Mouse (Mus musculus) kidney, adult 2 months (tissue): ENCODE measurements at regions not wholly inside any gene's neighbourhood (a gene's known extent, or its start where the extent isn't known, plus 50 kb on each side); places are given as distances from the start of the nearest gene placed in this dataset.

Experiments
- DNase-seq: peaks from one replicate; pipeline ENCODE4 v3.0.0; 2021
- H3K27ac ChIP-seq: fragments of 200-500 bp; 2 replicates; pipeline ENCODE4 v1.5.1; 2012; ENCODE audit warnings: low read depth, low read length, control low read depth, inconsistent platforms; ENCODE audit not compliant: insufficient read depth
- H3K27me3 ChIP-seq: fragments of 200-500 bp; replicated peaks from 2 replicates; pipeline ENCODE4 v1.6.1; 2012; ENCODE audit warnings: mild to moderate bottlenecking, moderate library complexity, low read length, inconsistent platforms; ENCODE audit not compliant: control insufficient read depth, insufficient read depth
- H3K36me3 ChIP-seq: fragments of 200-500 bp; 2 replicates; pipeline ENCODE4 v1.6.1; 2012; ENCODE audit warnings: mild to moderate bottlenecking, moderate library complexity, low read length, inconsistent platforms; ENCODE audit not compliant: control insufficient read depth, insufficient read depth
- H3K4me1 ChIP-seq: fragments of 200-500 bp; 2 replicates; pipeline ENCODE4 v1.6.1; 2011; ENCODE audit warnings: low read length; ENCODE audit not compliant: control insufficient read depth, insufficient read depth
- H3K4me3 ChIP-seq: fragments of 200-500 bp; 2 replicates; pipeline ENCODE4 v1.5.1; 2011; ENCODE audit warnings: mild to moderate bottlenecking, low read depth, low read length, control low read depth; ENCODE audit not compliant: insufficient read depth
- CTCF ChIP-seq: fragments of 200-500 bp; conservative IDR thresholded peaks from 2 replicates; pipeline ENCODE4 v1.5.1; 2011; ENCODE audit warnings: low read depth, mild to moderate bottlenecking, control low read depth, low read length, moderate library complexity, mixed read lengths; ENCODE audit not compliant: insufficient read depth, insufficient read length
- POLR2A ChIP-seq: fragments of 200-500 bp; IDR thresholded peaks from one replicate; pipeline ENCODE4 v1.6.1; 2011; ENCODE audit warnings: low read depth, low read length, control low read depth
- WGBS: fragments of 180-500 bp; shearing (Covaris S2); methylation state at CpG from one replicate; pipeline ENCODE4 v1.1.7; 2018; 5-methylcytosine and 5-hydroxymethylcytosine counted together

DNA sequence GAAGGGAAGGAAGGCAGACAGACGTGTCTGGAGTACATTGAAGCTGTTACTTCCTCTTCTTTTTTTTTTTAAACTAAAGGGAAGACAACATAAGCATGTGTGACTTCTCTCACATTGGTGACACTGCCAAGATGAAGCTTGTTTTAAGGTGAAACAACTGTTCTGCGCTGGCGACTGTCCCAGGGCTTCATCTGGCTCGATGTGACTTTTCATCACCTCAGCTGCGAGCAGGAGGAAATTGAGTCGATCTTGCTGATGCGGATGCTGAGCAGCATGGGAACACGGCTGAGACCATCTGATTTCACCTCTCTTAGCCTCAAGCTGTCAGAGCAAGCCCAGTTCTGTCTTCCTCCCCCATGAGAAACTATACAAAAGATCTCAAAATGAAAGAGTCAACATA is 363.1 kb upstream of the Cdh5 start:
- no peak for TF ChIP-seq POLR2A
- no peak for TF ChIP-seq CTCF
- Histone ChIP-seq H3K4me3 (no peak overlapping the region), H3K4me1 (no peaks in the 10 kb centered on the region), H3K27me3 (no peaks in the 10 kb centered on the region), H3K36me3 (no peaks in the 10 kb centered on the region), H3K27ac (no peak overlapping the region)
- peak; percentile 11 for DNase-seq
- 49% methylated on average over 8 of the region's 8 CpGs for WGBS

DNA sequence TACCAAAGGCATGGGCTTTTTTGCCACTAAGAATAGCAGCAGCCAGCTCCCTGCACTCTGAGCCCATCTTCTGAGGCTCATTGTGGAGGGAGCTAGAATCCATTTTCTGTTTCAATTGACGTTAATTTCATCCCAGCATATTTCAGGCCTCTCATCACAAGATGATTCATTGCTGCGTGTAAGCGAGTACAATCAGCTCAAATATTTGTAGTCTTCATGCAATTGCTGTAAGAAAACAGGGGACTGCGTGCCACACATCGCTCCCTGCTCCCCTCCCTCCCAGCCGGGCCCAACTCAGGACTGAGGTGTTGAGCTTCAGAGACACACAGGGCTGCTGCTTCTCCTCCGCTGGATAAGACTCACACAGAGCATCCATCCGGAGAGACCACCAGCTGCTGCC is 360.0 kb upstream of the Cdh5 start:
- Histone ChIP-seq H3K4me1 (no peaks in the 10 kb centered on the region), H3K27ac (no peak overlapping the region), H3K4me3 (no peak overlapping the region), H3K27me3 (no peaks in the 10 kb centered on the region), H3K36me3 (no peaks in the 10 kb centered on the region)
- DNase-seq, result no peak
- no peak for TF ChIP-seq CTCF
- no peak for TF ChIP-seq POLR2A
- 68% methylated on average over 8 of the region's 8 CpGs for WGBS

DNA sequence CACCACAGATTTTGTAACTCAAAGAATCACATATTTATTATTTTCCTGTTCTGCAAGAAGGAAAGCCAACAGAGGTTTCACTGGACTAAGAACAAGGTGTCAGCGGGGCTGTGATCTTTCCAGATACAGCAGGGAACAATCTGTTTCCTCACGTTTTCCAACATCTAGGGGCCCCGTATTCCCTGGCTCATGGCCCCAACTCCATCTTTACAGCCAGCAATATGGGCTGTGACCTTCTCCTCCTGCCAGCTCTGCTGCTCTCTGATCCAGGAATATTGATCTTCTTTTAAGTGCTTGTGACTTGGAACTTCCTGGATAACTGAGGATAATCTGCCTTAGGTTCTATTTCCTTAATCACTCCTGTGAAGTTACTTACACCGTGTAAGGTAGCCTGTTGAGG is 352.7 kb upstream of the Cdh5 start:
- H3K4me1 ChIP-seq, result no peaks in the 10 kb centered on the region
- H3K27me3 ChIP-seq, result no peaks in the 10 kb centered on the region
- TF ChIP-seq POLR2A, result no peak
- no peak for TF ChIP-seq CTCF
- DNase-seq, result no peak
- no peak overlapping the region for H3K4me3 ChIP-seq
- 65% methylated on average over 4 of the region's 4 CpGs for WGBS
- no peaks in the 10 kb centered on the region for H3K36me3 ChIP-seq
- H3K27ac ChIP-seq, result no peak overlapping the region

DNA sequence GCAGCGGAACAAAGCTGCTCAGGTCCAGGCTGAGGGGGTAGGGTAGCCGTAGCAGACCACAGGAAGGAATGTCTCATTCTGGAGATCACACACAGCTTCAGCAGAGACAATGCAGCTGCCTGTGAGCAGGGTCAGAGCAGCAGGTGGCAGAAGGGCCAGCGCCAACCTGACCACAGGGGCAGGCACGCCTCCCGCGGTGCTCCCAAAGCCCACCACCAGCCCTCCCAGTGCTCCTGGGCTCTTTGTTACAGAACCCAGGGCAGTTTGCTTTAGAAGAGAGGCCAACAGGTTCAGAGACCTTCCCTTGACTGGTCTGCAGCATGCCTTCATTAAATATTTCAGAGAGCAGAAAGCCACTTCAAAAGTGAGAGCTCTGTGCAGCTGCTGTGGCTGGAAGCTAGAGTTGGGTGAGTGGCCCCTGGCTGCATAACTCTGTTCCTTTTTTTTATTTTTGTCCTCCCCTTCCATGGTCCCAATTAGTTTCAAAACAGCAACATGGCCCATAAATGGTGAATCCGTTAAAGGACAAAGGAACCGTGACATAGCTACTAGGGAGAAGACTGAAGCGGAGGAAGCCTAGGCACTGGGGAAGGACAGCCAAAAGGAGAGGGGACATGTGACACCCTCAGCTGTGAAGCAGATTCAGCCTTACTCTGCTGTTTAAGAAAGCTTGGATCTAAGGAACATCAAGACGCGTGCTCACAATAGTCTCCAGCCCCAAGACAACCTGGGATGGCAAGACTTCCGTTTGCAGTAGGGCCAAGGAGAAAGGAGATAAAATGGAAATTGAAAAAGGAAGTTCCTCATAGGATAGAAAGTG is 350.9 kb upstream of the Cdh5 start:
- no peak overlapping the region for H3K27ac ChIP-seq
- TF ChIP-seq CTCF, result no peak
- no peak for TF ChIP-seq POLR2A
- 46% methylated on average over 12 of the region's 12 CpGs for WGBS
- H3K36me3 ChIP-seq, result no peaks in the 10 kb centered on the region
- H3K4me3 ChIP-seq, result no peak overlapping the region
- no peaks in the 10 kb centered on the region for H3K27me3 ChIP-seq
- DNase-seq, result no peak
- H3K4me1 ChIP-seq, result no peaks in the 10 kb centered on the region

DNA sequence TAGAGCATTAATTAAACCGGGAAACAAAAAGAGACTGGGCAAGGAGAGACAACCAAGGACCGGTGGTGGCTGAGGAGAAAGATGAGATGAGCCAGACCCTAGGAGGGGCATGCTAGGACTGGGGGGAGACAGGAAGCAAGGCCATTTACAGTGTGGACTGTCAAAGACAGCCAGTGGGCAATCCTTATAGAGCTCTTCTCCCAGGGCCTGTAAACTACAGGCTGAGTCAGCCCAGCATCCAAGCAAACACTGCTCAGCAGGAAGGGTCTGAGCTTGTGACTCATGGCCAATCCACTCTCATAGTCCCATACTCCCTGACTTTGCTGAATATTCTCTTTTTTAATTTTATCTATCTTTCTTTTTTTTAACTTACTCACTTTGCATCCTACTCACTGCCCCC is 350.3 kb upstream of the Cdh5 start:
- no peak overlapping the region for H3K4me3 ChIP-seq
- H3K27ac ChIP-seq, result no peak overlapping the region
- TF ChIP-seq CTCF (no peak), POLR2A (no peak)
- H3K4me1 ChIP-seq, result no peaks in the 10 kb centered on the region
- no peak for DNase-seq
- H3K36me3 ChIP-seq, result no peaks in the 10 kb centered on the region
- H3K27me3 ChIP-seq, result no peaks in the 10 kb centered on the region
- 63% methylated on average over 2 of the region's 2 CpGs for WGBS

DNA sequence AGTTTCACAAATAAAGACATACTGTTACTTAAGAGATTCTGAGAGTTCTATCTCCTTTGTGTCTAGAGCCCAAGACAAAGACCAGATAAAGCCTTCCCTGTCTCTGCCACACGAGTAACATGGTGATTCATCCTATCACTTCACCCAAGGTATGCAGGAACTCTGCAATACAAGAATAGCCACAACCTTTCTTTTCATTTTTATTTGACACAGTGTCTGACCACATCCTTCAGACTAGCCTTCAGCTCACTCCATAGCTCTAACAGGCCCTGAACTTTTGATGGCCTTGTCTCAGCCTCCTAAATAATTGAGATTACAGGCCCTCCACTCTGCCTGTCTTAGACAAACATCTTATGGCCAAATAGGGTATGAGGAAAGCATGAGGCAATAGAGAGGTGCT is 337.6 kb upstream of the Cdh5 start:
- Histone ChIP-seq H3K4me1 (no peaks in the 10 kb centered on the region), H3K36me3 (no peaks in the 10 kb centered on the region), H3K4me3 (no peak overlapping the region), H3K27ac (no peak overlapping the region), H3K27me3 (no peaks in the 10 kb centered on the region; the same call in 1 of the 2 replicates)
- WGBS, result 60% methylated on average over 1 of the region's 1 CpGs
- DNase-seq, result no peak
- TF ChIP-seq CTCF, result no peak
- no peak for TF ChIP-seq POLR2A

DNA sequence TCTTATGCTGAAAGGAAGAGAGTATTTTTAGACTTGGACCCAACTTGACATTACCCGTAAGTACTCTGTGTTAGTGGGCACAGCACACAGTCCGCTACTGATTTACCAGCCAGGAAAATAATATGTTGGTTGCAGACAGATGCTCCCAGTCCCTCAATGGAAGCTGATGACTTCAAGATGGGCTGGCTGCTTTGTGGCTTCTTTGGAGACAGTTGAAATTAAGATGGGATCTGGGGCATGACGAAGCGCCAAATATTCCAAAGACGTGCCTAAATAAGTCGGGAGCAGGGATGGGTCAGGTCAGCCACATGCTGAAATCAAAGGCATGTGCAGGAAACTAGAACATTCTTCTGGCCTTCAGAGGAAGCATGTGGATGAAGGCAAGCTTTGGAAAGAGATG is 321.8 kb upstream of the Cdh5 start:
- no peak for TF ChIP-seq CTCF
- TF ChIP-seq POLR2A, result no peak
- Histone ChIP-seq H3K4me3 (no peak overlapping the region), H3K36me3 (no peaks in the 10 kb centered on the region), H3K27ac (no peak overlapping the region), H3K4me1 (no peaks in the 10 kb centered on the region), H3K27me3 (no peaks in the 10 kb centered on the region; the same call in 1 of the 2 replicates)
- DNase-seq, result no peak
- 86% methylated on average over 6 of the region's 6 CpGs for WGBS

DNA sequence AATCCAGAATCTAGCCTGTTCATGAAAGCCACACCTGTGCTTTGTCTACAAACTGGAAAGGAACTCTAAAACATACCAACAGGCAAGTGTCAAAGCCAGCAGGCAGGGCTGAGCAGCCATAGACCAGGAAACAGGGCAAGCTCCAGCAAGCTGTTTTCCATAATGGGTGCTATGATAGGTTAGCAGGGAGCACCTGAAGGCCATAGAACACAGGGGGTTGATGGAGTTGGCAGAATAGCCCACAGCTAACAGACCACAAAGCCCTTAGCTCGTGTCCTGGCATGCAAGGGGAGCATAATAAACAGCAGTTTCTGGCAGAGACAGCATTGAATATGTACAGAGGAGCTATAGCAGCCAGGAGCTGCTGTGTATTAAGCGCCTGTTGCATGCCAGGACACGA is 313.1 kb upstream of the Cdh5 start:
- H3K4me1 ChIP-seq, result no peaks in the 10 kb centered on the region
- no peaks in the 10 kb centered on the region for H3K36me3 ChIP-seq
- TF ChIP-seq CTCF (no peak), POLR2A (no peak)
- H3K27me3 ChIP-seq, result no peaks in the 10 kb centered on the region
- H3K4me3 ChIP-seq, result no peak overlapping the region
- H3K27ac ChIP-seq, result no peak overlapping the region
- WGBS, result 68% methylated on average over 3 of the region's 3 CpGs
- DNase-seq, result no peak
